Mouse (Mus musculus): Measurements from ENCODE around the gene Nsfl1c.

DNA sequence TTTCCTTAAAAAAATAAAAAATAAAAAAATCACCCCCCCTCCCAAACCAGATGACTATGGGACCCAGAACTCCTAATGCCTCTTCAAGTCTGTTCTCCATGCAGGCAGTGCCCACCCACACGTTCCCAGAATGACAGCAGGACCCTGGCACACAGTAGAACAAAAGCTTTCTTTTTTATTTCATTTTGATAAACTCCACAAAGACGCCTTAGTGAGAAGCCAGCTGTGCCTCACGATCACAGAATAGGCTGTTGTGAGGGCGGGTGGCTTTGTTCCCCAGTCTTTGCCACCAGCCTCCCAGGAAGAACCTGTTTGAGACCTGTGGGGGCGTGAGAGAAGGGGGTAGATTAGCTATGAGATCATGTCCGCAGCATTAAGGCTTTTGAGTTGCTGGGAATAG lies 50.7 kb downstream of the Nsfl1c start:
- TF ChIP-seq CTCF (IDR thresholded peaks at IDR 0.05; ENCODE audit: control insufficient read depth, insufficient read depth, insufficient replicate concordance, low read depth, low read length): no peak
- TF ChIP-seq POLR2A (IDR thresholded peaks at IDR 0.05; ENCODE audit: control insufficient read depth, low read depth, low read length): no peak

Data from testis, adult 2 months (tissue).